Mouse (Mus musculus): ENCODE measurements around the gene Tgoln1.

- TF ChIP-seq GATA1 (IDR thresholded peaks at IDR 0.05; ENCODE audit: borderline replicate concordance, low read length) (no peak), FLI1 (IDR thresholded peaks at IDR 0.05; ENCODE audit: low read length) (no peak)
Observed at GRCm38 (mm10) chr6:72607676-72608075, 9.1 kb downstream of the Tgoln1 start.
